Mouse (Mus musculus): ENCODE measurements around the gene Cpa5.

Cpa5 gene

GRCm38 (mm10) chr6:30610710-30611109 lies at the start of gene Cpa5:
TSS of gene Cpa5 (plus strand) at chr6:30611010.
- DNase-seq, result no peak

DNA sequence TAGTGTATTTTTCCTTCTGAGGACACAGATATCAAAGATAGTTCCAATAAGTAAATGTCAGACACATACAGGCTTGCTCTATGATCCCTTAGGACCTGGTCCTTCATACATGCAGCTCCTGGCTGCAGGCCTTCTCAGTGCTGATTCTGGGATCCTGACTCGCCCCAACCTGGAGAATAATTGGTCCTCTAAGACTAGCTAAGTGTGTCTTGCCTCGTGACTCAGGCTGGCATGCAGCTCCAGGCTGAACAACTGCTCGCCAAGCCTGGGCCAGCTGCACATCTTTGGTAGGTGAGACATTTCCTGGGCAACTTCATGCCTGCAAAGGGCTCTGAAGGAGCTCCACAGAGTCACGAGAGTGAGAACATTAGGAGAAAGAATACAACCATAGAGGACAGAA lies 48.7 kb upstream of the Cpa5 start:
- DNase-seq, result no peak

GRCm38 (mm10) chr6:30563575-30563974 lies 47.2 kb upstream of the Cpa5 start:
- no peak for DNase-seq

- DNase-seq, result no peak
Measured at GRCm38 (mm10) chr6:30564051-30564450, 46.8 kb upstream of the Cpa5 start.

DNA sequence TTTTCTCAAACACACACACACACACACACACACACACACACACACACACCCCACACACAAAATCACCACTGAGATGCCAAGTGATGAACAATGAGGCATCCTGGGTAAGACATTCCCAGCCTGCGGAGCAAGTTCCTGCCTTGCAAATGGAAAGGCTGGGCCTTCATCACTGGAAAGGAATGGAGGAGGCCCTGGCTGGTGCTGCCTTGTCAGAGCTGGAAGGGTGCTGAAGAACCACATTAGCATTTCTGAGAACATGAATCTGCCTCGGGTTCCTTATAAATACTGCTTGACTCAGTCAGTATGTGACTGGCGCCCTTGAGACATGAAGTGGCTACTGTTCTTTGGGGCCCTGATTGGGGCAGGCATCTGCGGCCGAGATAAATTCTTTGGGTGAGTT lies 42.7 kb upstream of the Cpa5 start, which contains the start of gene Cpa4:
TSS of gene Cpa4 (plus strand) at position 301 of the 400 bp plus-strand sequence.
- no peak for DNase-seq

GRCm38 (mm10) chr6:30569331-30569730 lies 41.5 kb upstream of the Cpa5 start:
- DNase-seq, result no peak

GRCm38 (mm10) chr6:30570012-30570411 lies 40.8 kb upstream of the Cpa5 start:
- DNase-seq, result no peak

DNA sequence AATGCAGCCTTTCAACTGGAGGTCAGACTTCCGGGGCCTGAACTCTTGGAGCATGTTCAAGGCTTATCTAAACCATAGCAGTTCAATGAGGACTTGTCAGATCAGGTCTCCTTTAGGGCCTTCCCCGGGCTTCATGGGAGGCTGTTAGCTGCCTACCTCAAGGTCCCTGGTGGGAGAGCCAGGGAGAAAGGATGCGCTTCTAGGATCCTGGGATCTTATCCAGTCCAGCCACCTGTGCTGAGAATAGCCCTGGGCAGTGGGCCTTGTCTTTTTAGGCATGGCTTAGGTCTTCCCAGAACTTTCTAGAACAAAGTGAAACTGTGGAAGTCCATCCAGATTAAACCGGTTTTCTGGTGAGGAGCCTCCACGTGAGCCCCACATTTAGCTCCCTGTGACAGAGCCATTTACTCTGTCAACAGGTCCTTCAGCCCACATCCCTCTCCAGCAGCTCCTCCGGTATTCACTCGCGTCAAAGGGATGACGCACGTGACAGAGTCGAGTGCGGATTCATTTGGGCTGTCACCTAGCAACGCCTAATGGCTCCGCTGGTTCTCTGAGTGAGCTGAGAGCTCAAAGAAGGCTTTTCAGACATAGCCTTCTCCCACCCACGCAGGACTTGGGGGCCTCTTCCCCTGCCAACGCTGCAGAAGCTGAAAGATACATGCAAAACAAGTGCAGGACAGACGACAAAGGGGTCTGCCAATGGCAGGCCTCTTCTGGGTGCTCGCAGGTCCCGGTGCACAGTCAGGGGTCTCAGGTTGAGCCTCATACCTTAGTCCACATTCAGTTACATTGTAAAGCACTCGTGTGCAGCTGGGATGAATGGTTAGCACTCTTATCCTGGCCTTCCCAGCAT lies 38.1 kb upstream of the Cpa5 start:
- peak; percentile 51 for DNase-seq

GRCm38 (mm10) chr6:30573380-30573779 lies 37.4 kb upstream of the Cpa5 start:
- no peak for DNase-seq

DNA sequence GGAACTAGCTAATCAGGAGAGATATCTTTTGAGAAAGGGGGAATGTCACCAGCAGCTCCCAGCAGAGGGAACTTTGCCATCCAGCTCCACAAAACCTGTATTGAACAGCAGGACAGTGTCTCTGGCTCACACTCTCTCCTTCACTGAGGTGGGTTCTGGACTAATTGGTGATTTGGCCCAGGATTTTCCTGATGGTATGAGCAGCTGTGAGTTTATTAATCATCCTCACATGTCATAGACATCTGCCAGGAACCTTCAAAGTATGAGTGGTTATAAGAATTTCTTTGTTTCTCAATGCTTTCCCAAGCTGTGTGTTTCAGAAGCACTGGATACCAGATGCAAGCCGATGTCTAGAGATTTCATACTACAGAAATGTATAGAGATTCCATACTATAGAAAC lies 35.9 kb upstream of the Cpa5 start:
- no peak for DNase-seq

GRCm38 (mm10) chr6:30576477-30577203 lies 34.2 kb upstream of the Cpa5 start:
- no peak for DNase-seq

DNA sequence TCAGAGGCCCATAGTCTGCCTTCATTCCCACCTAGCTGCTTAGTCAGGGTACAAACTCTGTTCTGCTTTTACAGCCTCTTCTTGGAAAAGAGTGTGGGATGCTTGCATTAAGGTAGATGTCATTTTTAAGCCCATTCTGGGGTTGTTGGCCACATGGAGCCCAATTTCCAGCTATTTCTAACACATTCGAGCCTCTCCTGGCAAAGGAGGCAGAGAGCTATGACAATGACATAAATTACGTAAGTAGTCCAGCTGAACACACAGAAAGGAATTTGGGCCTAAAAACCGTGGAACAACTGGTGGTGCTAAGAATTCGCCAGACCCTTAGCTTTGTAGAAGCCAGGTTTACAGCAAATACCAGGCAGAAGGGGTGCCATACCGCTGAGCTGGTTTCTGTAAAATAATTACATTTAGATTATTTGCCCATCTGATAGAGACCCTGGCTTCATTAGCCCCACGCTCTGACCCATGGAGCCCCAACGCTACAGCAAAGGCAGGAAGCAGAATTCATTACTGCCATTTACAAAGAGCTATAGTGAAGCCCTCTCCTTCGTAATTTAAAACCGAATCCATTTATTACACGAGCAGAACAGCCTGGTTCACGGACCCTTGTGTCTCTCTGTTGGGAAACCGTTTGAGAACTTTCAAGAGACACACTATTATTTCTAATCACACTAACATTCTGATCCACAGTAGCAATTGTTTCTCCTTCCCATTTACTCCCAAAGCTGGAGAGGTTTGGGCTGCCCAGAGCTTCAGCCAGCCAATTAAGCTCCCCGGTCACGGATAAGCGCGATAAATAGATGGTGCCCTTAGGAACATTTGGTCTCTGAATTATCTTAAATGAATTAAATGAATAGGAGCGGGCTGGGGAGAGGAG lies 30.6 kb upstream of the Cpa5 start:
- no peak for DNase-seq

DNA sequence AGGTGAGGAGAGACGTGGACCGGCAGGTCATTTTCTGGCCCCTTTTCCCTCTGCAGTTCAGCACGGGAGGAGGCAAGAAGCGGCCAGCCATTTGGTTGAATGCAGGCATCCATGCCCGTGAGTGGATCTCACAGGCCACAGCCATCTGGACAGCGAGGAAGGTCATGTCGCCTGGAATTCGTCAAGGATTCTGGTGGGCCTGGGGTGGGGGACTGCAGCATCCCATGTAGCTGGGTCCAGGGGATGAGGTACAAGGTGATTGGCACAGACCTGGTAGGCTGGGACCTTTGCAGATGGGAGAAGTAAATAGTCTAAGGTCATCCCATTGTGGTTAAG lies 30.0 kb upstream of the Cpa5 start:
- DNase-seq, result no peak

DNA sequence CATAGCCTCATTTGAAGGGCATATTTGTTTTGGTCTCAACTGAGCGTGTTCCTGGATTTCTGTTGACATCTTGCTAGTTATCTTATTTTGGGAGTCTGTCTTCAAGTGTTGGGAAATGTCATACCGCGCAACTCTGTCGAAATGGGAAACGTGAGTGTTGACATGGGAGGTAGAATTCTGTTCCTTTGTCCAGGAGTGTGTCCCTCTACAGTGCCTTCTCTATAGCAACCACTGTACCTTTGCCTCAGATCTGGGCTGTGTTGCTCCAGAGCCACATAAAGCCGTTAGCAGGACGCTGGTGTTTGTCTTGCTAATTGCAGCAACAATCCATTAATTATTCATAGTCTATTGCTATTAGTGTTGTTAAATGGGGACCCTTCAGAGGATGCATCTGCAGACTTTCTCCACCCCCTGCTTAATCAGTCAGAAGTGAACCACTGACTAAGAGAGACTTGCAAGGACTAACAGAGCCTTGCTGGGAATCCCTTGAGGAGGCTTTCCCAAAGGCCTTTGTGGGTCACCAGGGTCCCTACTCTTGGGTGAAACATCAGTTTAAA lies 23.8 kb upstream of the Cpa5 start:
- no peak for DNase-seq

DNA sequence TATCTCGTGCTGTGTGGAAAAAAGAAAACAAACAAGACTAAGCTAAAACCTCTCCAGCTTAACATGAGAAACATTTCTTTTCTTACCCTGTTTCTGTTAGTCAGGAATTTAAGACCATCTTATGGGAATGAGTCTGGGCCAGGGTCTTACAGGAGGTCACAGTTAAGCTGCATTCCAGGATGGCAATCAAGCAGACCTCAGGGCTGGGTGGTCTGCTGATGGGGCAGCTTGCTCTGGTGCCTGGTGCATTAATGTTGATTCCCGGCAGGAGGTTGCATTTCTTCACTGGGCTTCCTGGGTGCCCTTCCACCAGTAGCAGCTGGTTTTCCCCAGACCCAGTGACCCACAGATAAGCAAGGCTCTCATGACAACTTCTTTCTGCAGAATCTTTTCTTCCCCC lies 21.0 kb upstream of the Cpa5 start:
- no peak for DNase-seq

DNA sequence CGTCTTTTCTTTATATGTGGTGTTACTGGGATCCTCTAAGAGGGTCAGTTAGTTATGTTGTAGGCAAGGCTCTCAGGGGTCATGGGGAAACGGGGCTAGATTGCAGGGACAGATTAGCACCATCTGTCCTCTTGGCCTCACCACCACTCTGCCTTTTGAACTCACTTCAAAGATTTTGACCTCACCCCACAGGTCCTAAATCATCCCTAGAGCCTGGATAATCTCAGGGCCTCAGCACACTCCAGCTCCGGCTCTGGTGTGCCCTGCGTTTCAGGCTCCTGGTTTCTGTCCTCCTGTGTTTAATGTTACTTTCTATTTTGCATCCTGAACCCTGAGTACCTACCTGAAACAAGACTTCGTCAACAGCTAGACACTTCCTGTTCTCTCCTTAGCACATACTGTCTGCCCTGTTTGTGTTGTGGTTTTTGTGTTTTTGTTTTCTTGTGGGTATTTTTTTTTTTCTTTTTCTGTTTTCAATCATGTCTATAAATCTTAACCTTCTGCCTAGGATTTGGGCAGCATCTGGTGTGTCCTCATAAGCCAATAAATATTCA lies 18.9 kb upstream of the Cpa5 start:
- no peak for DNase-seq

- no peak for DNase-seq
Measured at GRCm38 (mm10) chr6:30592417-30592974, 18.3 kb upstream of the Cpa5 start.

DNA sequence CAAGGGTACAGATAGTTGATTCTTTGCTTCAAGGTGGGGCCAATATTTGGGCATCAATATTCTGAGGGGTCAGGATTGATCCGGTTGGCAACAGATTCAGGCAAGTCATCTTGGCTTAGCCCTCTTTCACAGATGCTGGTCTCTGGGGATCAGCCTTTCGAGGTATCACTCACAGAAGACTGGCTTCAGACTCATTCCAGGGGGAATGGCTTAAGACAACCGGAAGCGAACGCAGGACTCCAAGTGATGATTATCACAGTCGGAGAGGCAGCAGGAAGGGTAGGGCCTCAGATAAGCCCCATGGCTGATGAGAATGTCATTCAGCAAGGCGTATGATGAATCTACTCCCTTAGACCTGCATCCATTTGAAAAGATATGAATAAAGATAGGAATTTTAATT lies 16.4 kb upstream of the Cpa5 start:
- DNase-seq, result no peak

DNA sequence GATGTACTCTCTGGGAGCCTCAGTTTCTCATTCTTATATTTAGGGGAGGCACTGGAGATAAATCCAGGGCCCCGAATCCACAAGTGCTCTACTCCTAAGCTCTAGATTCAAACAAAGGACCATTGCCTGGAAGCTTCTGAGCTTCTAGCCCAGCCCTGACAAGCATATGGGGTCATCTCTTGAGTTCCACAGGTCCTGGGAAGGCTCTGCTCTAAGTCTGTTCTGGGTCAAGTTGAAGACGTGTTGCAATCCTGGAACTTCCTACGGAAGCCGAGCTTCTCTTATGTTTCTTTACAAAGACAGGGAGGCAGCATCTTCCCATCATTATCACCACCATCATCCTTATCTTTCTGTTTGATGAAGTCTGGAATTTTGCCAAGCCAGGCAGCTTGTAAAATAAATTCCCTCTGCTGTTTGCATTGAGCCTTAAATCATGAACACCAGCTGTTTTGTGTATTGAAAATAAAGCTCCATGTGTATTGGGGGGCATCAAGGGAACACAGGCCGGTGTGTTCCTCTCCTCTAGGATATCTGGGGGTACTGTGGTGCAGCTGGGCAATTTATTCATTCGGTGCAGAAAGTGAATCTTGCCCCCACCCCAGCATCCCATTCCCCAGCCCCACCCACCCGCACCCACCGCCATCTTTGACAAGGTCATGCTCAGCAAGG lies 14.4 kb upstream of the Cpa5 start:
- no peak for DNase-seq

- no peak for DNase-seq
Measured at GRCm38 (mm10) chr6:30600033-30600432, 10.8 kb upstream of the Cpa5 start.

GRCm38 (mm10) chr6:30600995-30601394 lies 9.8 kb upstream of the Cpa5 start:
- no peak for DNase-seq

DNA sequence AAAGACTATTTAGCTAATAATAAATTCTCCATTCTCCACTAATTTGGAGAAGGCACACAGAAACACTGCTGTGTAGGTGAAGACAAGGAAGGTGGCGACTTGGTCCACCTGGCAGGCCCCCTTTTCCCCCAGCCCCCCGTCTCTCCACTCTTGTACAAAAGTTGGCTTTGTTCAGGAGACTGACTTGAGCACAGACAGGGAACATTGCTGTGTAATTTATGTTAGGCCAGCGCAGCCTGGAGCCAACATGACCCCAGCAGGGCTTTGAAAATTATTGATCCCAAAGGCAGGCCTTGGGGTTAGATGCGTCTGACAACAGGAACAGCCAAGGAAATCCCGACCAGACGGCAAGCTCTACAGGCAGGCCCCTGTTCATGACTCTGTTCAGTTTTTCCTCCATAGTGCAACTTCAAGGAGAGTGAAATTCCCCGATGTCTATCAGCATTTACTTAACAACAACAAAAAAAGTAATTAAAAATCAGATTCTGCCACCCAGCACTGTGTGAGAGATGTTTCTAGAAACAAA lies 6.4 kb upstream of the Cpa5 start:
- no peak for DNase-seq

Measured in right cerebral cortex, postnatal 4 days (tissue).